Mouse (Mus musculus) CH12.LX (cell line): ENCODE measurements around the gene Rbm19. TPM values are rescaled to one million over a fixed set of nuclear protein-coding genes. Genes with fewer than 3 reads are reported as not detected.

Experiments used
- DNase-seq: peaks from one replicate; pipeline ENCODE4 v3.0.0-alpha.2; 2013; ENCODE audit errors: extremely low read depth
- H3K27ac ChIP-seq: 2 replicates; pipeline ENCODE4 v1.5.1; 2012; ENCODE audit warnings: low read depth, mild to moderate bottlenecking, control low read depth, moderate library complexity; ENCODE audit not compliant: insufficient read depth
- H3K27me3 ChIP-seq: replicated peaks from 2 replicates; pipeline ENCODE3; 2012; ENCODE audit warnings: inconsistent platforms
- H3K36me3 ChIP-seq, 2 experiments: replicated peaks in 1 of 2; 2 replicates each; pipeline versions ENCODE3 to v1.6.1; 2012; ENCODE audit warnings: inconsistent platforms in 1 of 2, low read length in 1 of 2, mild to moderate bottlenecking in 1 of 2, mixed read lengths in 1 of 2, moderate library complexity in 1 of 2; ENCODE audit not compliant: control insufficient read depth in 1 of 2, insufficient read depth in 1 of 2
- H3K4me1 ChIP-seq, 2 experiments: 2 replicates each; pipeline ENCODE4 v1.6.1; 2012; ENCODE audit warnings: inconsistent platforms in 1 of 2, moderate library complexity in 1 of 2; ENCODE audit not compliant: insufficient read depth in 2 of 2, control insufficient read depth in 1 of 2
- H3K4me2 ChIP-seq: 2 replicates; pipeline ENCODE4 v1.6.1; 2012; ENCODE audit warnings: low read depth, mild to moderate bottlenecking, control low read depth; ENCODE audit not compliant: poor library complexity, insufficient read depth, severe bottlenecking
- H3K4me3 ChIP-seq, 3 experiments: fragments of 150-350 bp in 1 of 3; sonication (generic) in 1 of 3; replicated peaks in 1 of 3; 2 replicates each; pipeline versions ENCODE3 to v1.5.1; 2011 to 2012; ENCODE audit warnings: low read depth in 2 of 3, low read length in 2 of 3, mild to moderate bottlenecking in 2 of 3, moderate library complexity in 2 of 3, control low read depth in 1 of 3, improper control_type of control experiment in 1 of 3, inconsistent platforms in 1 of 3, mixed read lengths in 1 of 3; ENCODE audit not compliant: poor library complexity in 1 of 3
- H3K79me2 ChIP-seq: replicated peaks from 2 replicates; pipeline ENCODE4 v1.6.1; 2012; ENCODE audit warnings: mild to moderate bottlenecking, moderate library complexity; ENCODE audit not compliant: control insufficient read depth, poor library complexity, insufficient read depth, severe bottlenecking; ENCODE audit errors: extremely low read depth
- H3K9ac ChIP-seq: 2 replicates; pipeline ENCODE4 v1.6.1; 2012; ENCODE audit warnings: low read depth, mild to moderate bottlenecking, control low read depth, moderate library complexity; ENCODE audit not compliant: insufficient read depth
- H3K9me3 ChIP-seq: replicated peaks from 2 replicates; pipeline ENCODE3; 2012; ENCODE audit warnings: low read length, inconsistent platforms, mixed read lengths
- CHD1 ChIP-seq: IDR thresholded peaks from 2 replicates; pipeline ENCODE4 v1.6.1; 2012; ENCODE audit warnings: low read depth, low read length, improper control_type of control experiment, inconsistent platforms
- CHD2 ChIP-seq: IDR thresholded peaks from 2 replicates; pipeline ENCODE4 v1.6.1; 2011; ENCODE audit warnings: low read length, improper control_type of control experiment
- CTCF ChIP-seq, 2 experiments: IDR thresholded peaks in 1 of 2; conservative IDR thresholded peaks in 1 of 2; 2 replicates each; pipeline ENCODE4 v1.5.1; 2011 to 2012; ENCODE audit warnings: low read depth in 2 of 2, low read length in 2 of 2, improper control_type of control experiment in 1 of 2, inconsistent platforms in 1 of 2, mild to moderate bottlenecking in 1 of 2, moderate library complexity in 1 of 2
- HCFC1 ChIP-seq: IDR thresholded peaks from 2 replicates; pipeline ENCODE4 v1.6.1; 2012; ENCODE audit warnings: low read depth, mild to moderate bottlenecking, inconsistent platforms, low read length, improper control_type of control experiment
- JUN ChIP-seq: IDR thresholded peaks from 2 replicates; pipeline ENCODE4 v1.6.1; 2011; ENCODE audit warnings: low read depth, mild to moderate bottlenecking, low read length, improper control_type of control experiment, moderate library complexity; ENCODE audit not compliant: insufficient read depth
- JUND ChIP-seq: conservative IDR thresholded peaks from 2 replicates; pipeline ENCODE4 v1.6.1; 2011; ENCODE audit warnings: low read depth, low read length, improper control_type of control experiment
- MAX ChIP-seq: IDR thresholded peaks from 2 replicates; pipeline ENCODE4 v1.6.1; 2011; ENCODE audit warnings: low read length, improper control_type of control experiment
- MXI1 ChIP-seq: IDR thresholded peaks from 2 replicates; pipeline ENCODE4 v1.6.1; 2011; ENCODE audit warnings: mild to moderate bottlenecking, low read depth, low read length, improper control_type of control experiment
- RCOR1 ChIP-seq: conservative IDR thresholded peaks from 2 replicates; pipeline ENCODE4 v1.6.1; 2012; ENCODE audit warnings: low read depth, mild to moderate bottlenecking, inconsistent platforms, low read length, improper control_type of control experiment
- dilution Hi-C: fragments of 300-500 bp; cut with MboI; formaldehyde crosslinking; loops from 2 replicates; pipeline ENCODE4 v1.14.3; 2020; ENCODE audit warnings: low sequenced_read_pairs; ENCODE audit not compliant: extremely low pct_unique_long_range_greater_than_20kb, extremely low pct_ligation_motif_present
- in situ Hi-C: fragments of 300-500 bp; cut with MboI; formaldehyde crosslinking; loops from 3 replicates; pipeline ENCODE4 v1.14.3; 2019; ENCODE audit warnings: low sequenced_read_pairs, low pct_ligation_motif_present, low pct_unique_long_range_greater_than_20kb, mixed read lengths
- polyA plus RNA-seq: library from polyadenylated mRNA; unstranded; fragments of >175 nt; gene quantifications from 2 replicates; pipeline ENCODE4 v1.2.1, GENCODE M21; 2012; ENCODE audit warnings: low read depth; ENCODE audit not compliant: insufficient read length
- total RNA-seq, 2 experiments: library from RNA; depleted of rRNA; stranded (reverse); fragments of 300-350 nt in 1 of 2; fragments of >200 nt in 1 of 2; gene quantifications; 2 replicates each; pipeline ENCODE4 v1.2.3; 2012 to 2014

Gene Rbm19
- total and polyA plus RNA-seq, 3 experiments, result 36.2 to 81.4 (median 56.5) TPM

GRCm38 (mm10) chr5:120221216-120221615 lies 105.0 kb downstream of the Rbm19 start:
- peaks cover 3% of the 10 kb centered on the region for H3K9me3 ChIP-seq
- H3K4me1 ChIP-seq, result 0 out of 4 replicates have a peak, but pooled peaks cover 0 to 2% of the 10 kb centered on the region in 2 experiments
- H3K27ac ChIP-seq, result no peak overlapping the region
- no peaks in the 10 kb centered on the region for H3K79me2 ChIP-seq
- in situ Hi-C loops (no loop called here), dilution Hi-C loops (no loop called here)
- no peak for TF ChIP-seq CTCF (conservative IDR thresholded peaks at IDR 0.05 in 1 of 2, IDR thresholded peaks at IDR 0.05 in 1 of 2; ENCODE audit: low read depth in 2 of 2, low read length in 2 of 2)
- TF ChIP-seq MXI1, result no peak
- no peak for TF ChIP-seq RCOR1
- no peak for TF ChIP-seq JUND
- H3K36me3 ChIP-seq, result no peaks in the 10 kb centered on the region
- no peak overlapping the region for H3K4me2 ChIP-seq
- no peak overlapping the region for H3K9ac ChIP-seq
- H3K27me3 ChIP-seq, result peaks cover 84% of the 10 kb centered on the region
- no peak for DNase-seq
- H3K4me3 ChIP-seq, result no peak overlapping the region

- Histone ChIP-seq H3K79me2 (no peaks in the 10 kb centered on the region), H3K27ac (no peak overlapping the region), H3K9ac (no peak overlapping the region), H3K27me3 (peaks cover 82% of the 10 kb centered on the region), H3K4me3 (no peak overlapping the region), H3K4me1 (no peaks in the 10 kb centered on the region), H3K9me3 (peaks cover 2% of the 10 kb centered on the region), H3K4me2 (no peak overlapping the region), H3K36me3 (no peaks in the 10 kb centered on the region)
- TF ChIP-seq JUN (no peak), HCFC1 (no peak), MAX (no peak), CTCF (conservative IDR thresholded peaks at IDR 0.05 in 1 of 2, IDR thresholded peaks at IDR 0.05 in 1 of 2; ENCODE audit: low read depth in 2 of 2, low read length in 2 of 2) (no peak)
- in situ Hi-C loops, result no loop called here
- no peak for DNase-seq
- dilution Hi-C loops, result no loop called here
These were observed 109.1 kb downstream of the Rbm19 start for GRCm38 (mm10) chr5:120225383-120225782.

- H3K36me3 ChIP-seq, result no peaks in the 10 kb centered on the region
- H3K9me3 ChIP-seq, result peaks cover 2% of the 10 kb centered on the region
- dilution Hi-C loops (no loop called here), in situ Hi-C loops (no loop called here)
- H3K27ac ChIP-seq, result no peak overlapping the region
- H3K79me2 ChIP-seq, result no peaks in the 10 kb centered on the region
- H3K9ac ChIP-seq, result no peak overlapping the region
- no peak for TF ChIP-seq CHD2
- TF ChIP-seq CHD1, result no peak
- peaks cover 69% of the 10 kb centered on the region for H3K27me3 ChIP-seq
- no peak for DNase-seq
- no peak overlapping the region for H3K4me3 ChIP-seq
- H3K4me1 ChIP-seq, result no peaks in the 10 kb centered on the region
- no peak overlapping the region for H3K4me2 ChIP-seq
These were observed 112.5 kb downstream of the Rbm19 start for GRCm38 (mm10) chr5:120228613-120229409.
